Mouse (Mus musculus) neural tube, embryonic 11.5 days (tissue): ENCODE data around the gene Lrrc57. TPM values are rescaled to one million over a fixed set of nuclear protein-coding genes. Genes with fewer than 3 reads are reported as not detected.

Source experiments
- ATAC-seq: fragments of 200-750 bp; cut with Nextera tagmentation; 2 replicates; pipeline ENCODE4 v1.8.0; 2017; ENCODE audit warnings: moderate number of reproducible peaks, mild to moderate bottlenecking, moderate TSS enrichment, moderate library complexity; ENCODE audit not compliant: insufficient read depth, low FRiP score, low TSS enrichment
- DNase-seq: peaks from one replicate; pipeline ENCODE4 v3.0.0-alpha.2; 2015; ENCODE audit warnings: low spot score
- H3K27ac ChIP-seq: fragments of 300-500 bp; sonication (generic); 2 replicates; pipeline ENCODE4 v1.5.1; 2014; ENCODE audit warnings: low read depth, mild to moderate bottlenecking, low read length
- H3K27me3 ChIP-seq: fragments of 300-500 bp; sonication (generic); 2 replicates; pipeline ENCODE4 v1.6.1; 2014; ENCODE audit warnings: mild to moderate bottlenecking, low read length, mixed read lengths; ENCODE audit not compliant: control insufficient read depth, insufficient read depth
- H3K36me3 ChIP-seq: fragments of 300-500 bp; sonication (generic); 2 replicates; pipeline ENCODE4 v1.6.1; 2014; ENCODE audit warnings: mild to moderate bottlenecking, low read length, moderate library complexity, mixed read lengths; ENCODE audit not compliant: control insufficient read depth, insufficient read depth
- H3K4me1 ChIP-seq: fragments of 300-500 bp; sonication (generic); 2 replicates; pipeline ENCODE4 v1.6.1; 2014; ENCODE audit warnings: low read length, mixed read lengths; ENCODE audit not compliant: control insufficient read depth, insufficient read depth
- H3K4me2 ChIP-seq: fragments of 300-500 bp; sonication (generic); 2 replicates; pipeline ENCODE4 v1.6.1; 2014; ENCODE audit warnings: low read depth, mild to moderate bottlenecking, moderate library complexity
- H3K4me3 ChIP-seq: fragments of 300-500 bp; sonication (generic); 2 replicates; pipeline ENCODE4 v1.5.1; 2014; ENCODE audit warnings: low read depth, low read length
- H3K9ac ChIP-seq: fragments of 300-500 bp; sonication (generic); 2 replicates; pipeline ENCODE4 v1.6.1; 2014; ENCODE audit warnings: mild to moderate bottlenecking, low read length
- H3K9me3 ChIP-seq: fragments of 300-500 bp; sonication (generic); 2 replicates; pipeline ENCODE4 v1.6.1; 2016; ENCODE audit warnings: low read length; ENCODE audit not compliant: control insufficient read depth
- WGBS: fragments of 180-500 bp; shearing (Covaris S2); extraction: QIAGEN DNeasy Blood & Tissue Kit; methylation state at CpG from one replicate; pipeline ENCODE4 v1.1.7; 2014; 5-methylcytosine and 5-hydroxymethylcytosine counted together
- polyA plus RNA-seq: library from polyadenylated mRNA; unstranded; fragments of >200 nt; fragmentation: Nextera tagmentation; extraction: Ambion mirVana; gene quantifications from 2 replicates; pipeline ENCODE4 v1.2.1, GENCODE M21; 2014

Lrrc57 gene
- 32.0 and 33.8 TPM in 2 replicates for polyA plus RNA-seq

DNA sequence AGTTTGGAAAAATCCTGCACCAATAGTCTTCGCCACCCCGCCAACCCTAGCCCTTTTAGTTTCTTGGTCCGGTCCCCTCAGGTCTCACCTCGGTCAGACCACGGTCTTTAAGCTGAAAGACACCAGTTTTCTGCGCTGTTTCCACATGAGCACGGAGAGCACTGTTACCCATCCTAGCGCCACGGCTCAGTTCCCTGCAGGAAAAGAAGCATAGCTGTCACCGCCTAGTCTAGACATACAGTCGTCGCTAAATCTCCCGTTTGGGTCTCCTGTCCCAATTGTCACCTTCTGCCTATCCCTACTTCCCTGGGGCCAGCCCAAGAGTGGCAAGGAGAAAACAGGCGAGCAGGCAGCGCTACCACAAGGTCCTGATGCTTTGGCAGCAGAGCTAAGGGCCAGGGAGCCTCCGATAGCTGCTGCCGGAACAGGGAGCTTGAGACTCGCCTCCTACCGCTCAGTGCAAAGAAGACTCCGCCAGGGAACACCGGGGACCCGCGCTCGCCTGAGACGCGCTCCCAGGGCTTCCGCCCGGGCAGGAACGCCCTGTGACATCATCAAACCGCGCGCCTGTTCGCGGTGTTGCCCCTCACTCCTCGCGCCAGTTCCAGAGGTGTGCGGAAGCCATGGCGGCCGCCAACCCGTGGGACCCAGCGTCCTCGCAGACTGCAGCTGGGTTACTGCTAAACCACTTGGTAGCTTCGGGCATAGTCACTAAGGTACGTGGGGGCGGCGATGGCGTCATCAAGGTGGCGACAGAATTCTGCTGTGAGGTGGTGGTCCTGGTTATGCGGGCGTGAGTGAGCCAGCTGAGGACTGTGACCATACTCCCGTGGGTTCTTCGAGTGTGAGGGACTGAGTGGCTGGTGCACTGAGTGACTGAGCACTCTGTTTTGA lies at the start of gene Lrrc57, which contains the start of gene Haus2:
Gene Lrrc57 (minus strand): TSS at position 691 of the 894 bp plus-strand sequence.
Gene Haus2 (plus strand): TSS at position 554 of the 894 bp plus-strand sequence.
- Histone ChIP-seq H3K9me3 (no peaks in the 10 kb centered on the region), H3K27ac (peak within 1 kb of the TSS; percentile 78), H3K9ac (peak within 1 kb of the TSS; percentile 85), H3K36me3 (no peaks in the 10 kb centered on the region), H3K4me1 (peaks cover 10% of the 10 kb centered on the region), H3K27me3 (no peaks in the 10 kb centered on the region), H3K4me2 (peak within 1 kb of the TSS; percentile 66), H3K4me3 (peak within 1 kb of the TSS; percentile 85)
- ATAC-seq (peak; percentile 94), DNase-seq (peak; percentile 92)
- under 1% methylated on average over 52 of the region's 52 CpGs for WGBS

- Histone ChIP-seq H3K4me3 (no peak overlapping the region), H3K27me3 (no peaks in the 10 kb centered on the region), H3K4me2 (no peak overlapping the region), H3K36me3 (no peaks in the 10 kb centered on the region), H3K9ac (no peak overlapping the region), H3K27ac (no peak overlapping the region), H3K9me3 (no peaks in the 10 kb centered on the region), H3K4me1 (no peaks in the 10 kb centered on the region)
- ATAC-seq (no peak), DNase-seq (no peak)
- 71% methylated on average over 5 of the region's 5 CpGs for WGBS
Measured at GRCm38 (mm10) chr2:120658486-120658885, 49.2 kb upstream of the Lrrc57 start.

GRCm38 (mm10) chr2:120656711-120657110 lies 47.4 kb upstream of the Lrrc57 start:
- Histone ChIP-seq H3K4me2 (no peak overlapping the region), H3K4me1 (no peaks in the 10 kb centered on the region), H3K9ac (no peak overlapping the region), H3K36me3 (no peaks in the 10 kb centered on the region), H3K27me3 (no peaks in the 10 kb centered on the region), H3K9me3 (no peaks in the 10 kb centered on the region), H3K27ac (no peak overlapping the region), H3K4me3 (no peak overlapping the region)
- ATAC-seq (no peak), DNase-seq (no peak)
- 87% methylated on average over 2 of the region's 2 CpGs for WGBS

GRCm38 (mm10) chr2:120655905-120656304 lies 46.6 kb upstream of the Lrrc57 start:
- no peaks in the 10 kb centered on the region for H3K4me1 ChIP-seq
- H3K27ac ChIP-seq: no peak overlapping the region
- H3K4me3 ChIP-seq: no peak overlapping the region
- no peaks in the 10 kb centered on the region for H3K36me3 ChIP-seq
- no peak for ATAC-seq
- no peak overlapping the region for H3K9ac ChIP-seq
- H3K27me3 ChIP-seq: no peaks in the 10 kb centered on the region
- H3K4me2 ChIP-seq: no peak overlapping the region
- no peak for DNase-seq
- 92% methylated on average over 5 of the region's 5 CpGs for WGBS
- no peaks in the 10 kb centered on the region for H3K9me3 ChIP-seq

GRCm38 (mm10) chr2:120654693-120655092 lies 45.4 kb upstream of the Lrrc57 start:
- 84% methylated on average over 2 of the region's 2 CpGs for WGBS
- ATAC-seq (no peak), DNase-seq (no peak)

DNA sequence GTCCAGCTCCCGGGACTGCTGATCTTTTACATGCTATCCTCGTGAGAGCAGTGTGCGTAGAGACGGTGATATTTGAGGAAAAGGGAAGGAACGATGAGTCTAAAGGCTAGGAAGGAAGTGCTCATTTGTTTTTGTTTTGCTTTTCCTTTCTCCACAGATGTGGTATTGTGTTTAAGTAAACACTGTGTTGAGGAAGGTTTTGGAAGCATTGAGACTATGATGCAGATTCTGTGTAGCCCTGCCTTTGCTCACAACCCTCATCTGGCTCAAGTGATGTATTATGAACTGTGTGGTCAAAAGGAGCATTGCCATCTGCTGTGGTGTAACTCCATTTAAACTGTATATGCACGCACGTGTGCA lies 43.6 kb upstream of the Lrrc57 start:
- no peaks in the 10 kb centered on the region for H3K9me3 ChIP-seq
- H3K27me3 ChIP-seq: no peaks in the 10 kb centered on the region
- no peak overlapping the region for H3K4me3 ChIP-seq
- H3K4me1 ChIP-seq: no peaks in the 10 kb centered on the region
- H3K36me3 ChIP-seq: no peaks in the 10 kb centered on the region
- no peak overlapping the region for H3K4me2 ChIP-seq
- no peak overlapping the region for H3K27ac ChIP-seq
- ATAC-seq (no peak), DNase-seq (no peak)
- no peak overlapping the region for H3K9ac ChIP-seq
- WGBS: 89% methylated on average over 7 of the region's 7 CpGs

More at GRCm38 (mm10) chr2:120654693-120655092, 45.4 kb upstream of the Lrrc57 start:
- H3K27ac ChIP-seq: no peak overlapping the region
- no peak overlapping the region for H3K9ac ChIP-seq
- H3K4me3 ChIP-seq: no peak overlapping the region
- H3K4me1 ChIP-seq: no peaks in the 10 kb centered on the region
- H3K27me3 ChIP-seq: no peaks in the 10 kb centered on the region
- no peaks in the 10 kb centered on the region for H3K9me3 ChIP-seq
- no peaks in the 10 kb centered on the region for H3K36me3 ChIP-seq
- no peak overlapping the region for H3K4me2 ChIP-seq

DNA sequence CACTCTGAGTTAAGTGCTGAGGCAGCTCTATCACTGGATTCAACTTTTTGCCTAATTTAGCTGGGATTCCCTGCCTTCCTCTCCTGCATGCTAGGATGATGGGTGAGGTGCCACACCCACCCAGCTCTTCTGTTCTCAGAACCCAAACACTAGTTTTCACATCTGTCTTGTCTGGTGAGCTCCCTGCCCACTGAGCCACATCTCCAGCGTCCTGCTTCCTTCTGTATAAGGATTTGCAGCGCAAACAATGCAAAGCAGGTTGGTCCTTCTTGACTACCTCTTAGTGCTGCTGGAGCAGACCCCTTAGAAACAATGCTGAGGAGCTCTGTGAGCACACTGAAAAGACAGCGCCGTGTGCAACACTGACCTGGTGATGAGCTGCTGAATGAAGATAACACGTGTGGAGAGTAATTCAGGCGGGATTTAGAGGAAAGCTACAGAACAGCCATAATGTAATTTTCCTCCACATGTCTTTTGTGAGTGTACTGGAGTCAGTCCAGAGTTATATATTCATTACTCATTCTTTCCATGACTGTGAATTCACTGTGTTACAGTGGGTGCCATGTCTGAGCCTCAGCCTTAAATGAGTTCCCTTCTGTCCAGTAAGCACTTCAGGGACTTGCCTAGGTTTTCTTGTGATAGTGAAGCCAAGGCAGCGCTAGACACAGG lies 43.1 kb upstream of the Lrrc57 start:
- H3K27ac ChIP-seq: no peak overlapping the region
- ATAC-seq (no peak), DNase-seq (no peak)
- 87% methylated on average over 7 of the region's 7 CpGs for WGBS
- H3K9me3 ChIP-seq: no peaks in the 10 kb centered on the region
- H3K36me3 ChIP-seq: no peaks in the 10 kb centered on the region
- H3K9ac ChIP-seq: no peak overlapping the region
- H3K4me3 ChIP-seq: no peak overlapping the region
- no peaks in the 10 kb centered on the region for H3K4me1 ChIP-seq
- H3K27me3 ChIP-seq: no peaks in the 10 kb centered on the region
- H3K4me2 ChIP-seq: no peak overlapping the region

DNA sequence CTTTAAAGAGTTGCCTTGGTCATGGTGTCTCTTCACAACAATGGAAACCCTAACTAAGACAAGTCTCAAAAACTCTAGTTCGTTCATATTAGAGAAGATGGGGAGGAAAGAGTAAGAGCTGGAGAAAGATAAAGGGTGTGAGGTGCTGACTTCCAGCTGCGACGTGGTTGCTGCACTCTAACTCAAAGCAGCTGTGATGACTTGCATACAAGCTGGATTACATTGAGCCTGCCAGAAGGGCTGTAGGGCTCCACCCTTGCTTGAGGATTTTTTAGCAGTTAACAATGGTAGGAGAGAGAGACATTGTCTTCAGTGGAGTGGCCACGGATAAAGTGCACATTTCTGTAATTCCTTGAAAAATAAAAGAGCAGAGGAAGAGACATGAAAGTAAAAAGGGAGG lies 37.5 kb upstream of the Lrrc57 start:
- WGBS: 82% methylated on average over 4 of the region's 4 CpGs
- ATAC-seq (no peak), DNase-seq (no peak)
- H3K27me3 ChIP-seq: no peaks in the 10 kb centered on the region
- no peaks in the 10 kb centered on the region for H3K36me3 ChIP-seq
- no peaks in the 10 kb centered on the region for H3K9me3 ChIP-seq
- no peaks in the 10 kb centered on the region for H3K4me1 ChIP-seq
- H3K9ac ChIP-seq: no peak overlapping the region
- H3K4me3 ChIP-seq: no peak overlapping the region
- no peak overlapping the region for H3K4me2 ChIP-seq
- H3K27ac ChIP-seq: no peak overlapping the region
